Mouse (Mus musculus): ENCODE data around the gene Fmo5. TPM values are rescaled to one million over a fixed set of nuclear protein-coding genes. Genes with fewer than 3 reads are reported as not detected.

Gene Fmo5
- polyA plus RNA-seq, 1 experiment, result 20.1 TPM

GRCm38 (mm10) chr3:97686372-97687117, 57.9 kb downstream of the Fmo5 start:
- Histone ChIP-seq H3K27ac (ENCODE audit: control insufficient read depth, insufficient read depth, low read depth, low read length, poor library complexity) (no peak overlapping the region), H3K4me3 (replicated peaks; ENCODE audit: control insufficient read depth, low read depth, low read length) (no peak overlapping the region), H3K4me1 (ENCODE audit: control insufficient read depth, insufficient read depth, low read length) (no peaks in the 10 kb centered on the region)
- 68% methylated on average over 4 of the region's 4 CpGs for WGBS
- TF ChIP-seq CTCF (IDR thresholded peaks at IDR 0.05; ENCODE audit: control insufficient read depth, insufficient read depth, low read length) (no peak), POLR2A (IDR thresholded peaks at IDR 0.05; ENCODE audit: borderline replicate concordance, control insufficient read depth, low read depth, low read length) (no peak)

DNA sequence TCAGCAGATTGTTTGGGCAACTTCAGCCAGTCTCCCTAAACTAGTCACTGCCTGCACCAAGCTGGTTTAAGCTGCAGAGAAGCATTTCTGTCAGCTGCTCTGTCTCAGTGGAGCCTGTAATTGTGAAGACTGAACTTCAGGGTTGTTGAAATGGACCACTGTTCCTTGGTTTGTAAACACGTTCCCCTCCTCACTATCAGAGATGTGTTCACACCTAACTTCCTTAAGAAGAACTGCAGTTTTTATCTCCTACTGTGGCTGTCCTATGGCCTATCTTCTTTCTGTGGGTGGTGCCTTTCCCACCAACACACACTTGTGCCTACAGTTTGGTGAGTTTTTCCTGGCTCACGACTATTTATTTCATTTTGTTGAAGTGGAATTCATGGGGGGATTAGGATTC, 60.7 kb downstream of the Fmo5 start:
- Histone ChIP-seq H3K4me3 (replicated peaks; ENCODE audit: control insufficient read depth, low read depth, low read length) (no peak overlapping the region), H3K27ac (ENCODE audit: control insufficient read depth, insufficient read depth, low read depth, low read length, poor library complexity) (no peak overlapping the region), H3K4me1 (ENCODE audit: control insufficient read depth, insufficient read depth, low read length) (no peaks in the 10 kb centered on the region)
- WGBS, result 36% methylated on average over 2 of the region's 2 CpGs
- TF ChIP-seq POLR2A (IDR thresholded peaks at IDR 0.05; ENCODE audit: borderline replicate concordance, control insufficient read depth, low read depth, low read length) (no peak), CTCF (IDR thresholded peaks at IDR 0.05; ENCODE audit: control insufficient read depth, insufficient read depth, low read length) (no peak)

DNA sequence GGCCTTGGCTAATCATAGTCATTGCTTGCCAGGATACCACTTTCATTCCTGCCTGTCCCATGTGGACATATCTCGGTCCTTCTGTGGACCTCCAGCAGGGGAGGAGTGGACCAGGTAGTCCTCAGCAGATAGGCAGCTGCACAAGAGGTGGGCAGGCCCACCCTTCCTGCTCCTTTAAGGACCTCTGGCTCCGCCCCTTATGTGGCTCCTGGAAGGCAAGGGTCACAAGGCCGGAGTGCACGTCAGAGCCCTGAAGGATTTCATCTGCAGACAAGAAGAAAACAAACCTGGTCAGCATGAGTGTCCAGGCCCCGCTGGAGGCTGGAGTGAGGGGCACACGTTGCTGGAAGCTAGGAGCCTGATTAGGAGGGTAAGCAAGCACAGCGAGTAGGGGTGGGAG, 62.0 kb downstream of the Fmo5 start:
- 76% methylated on average over 7 of the region's 7 CpGs for whole genome bisulfite sequencing
- Histone ChIP-seq H3K4me1 (ENCODE audit: control insufficient read depth, insufficient read depth, low read length) (no peaks in the 10 kb centered on the region), H3K27ac (ENCODE audit: control insufficient read depth, insufficient read depth, low read depth, low read length, poor library complexity) (no peak overlapping the region), H3K4me3 (replicated peaks; ENCODE audit: control insufficient read depth, low read depth, low read length) (no peak overlapping the region)
- TF ChIP-seq POLR2A (IDR thresholded peaks at IDR 0.05; ENCODE audit: borderline replicate concordance, control insufficient read depth, low read depth, low read length) (no peak), CTCF (IDR thresholded peaks at IDR 0.05; ENCODE audit: control insufficient read depth, insufficient read depth, low read length) (no peak)

DNA sequence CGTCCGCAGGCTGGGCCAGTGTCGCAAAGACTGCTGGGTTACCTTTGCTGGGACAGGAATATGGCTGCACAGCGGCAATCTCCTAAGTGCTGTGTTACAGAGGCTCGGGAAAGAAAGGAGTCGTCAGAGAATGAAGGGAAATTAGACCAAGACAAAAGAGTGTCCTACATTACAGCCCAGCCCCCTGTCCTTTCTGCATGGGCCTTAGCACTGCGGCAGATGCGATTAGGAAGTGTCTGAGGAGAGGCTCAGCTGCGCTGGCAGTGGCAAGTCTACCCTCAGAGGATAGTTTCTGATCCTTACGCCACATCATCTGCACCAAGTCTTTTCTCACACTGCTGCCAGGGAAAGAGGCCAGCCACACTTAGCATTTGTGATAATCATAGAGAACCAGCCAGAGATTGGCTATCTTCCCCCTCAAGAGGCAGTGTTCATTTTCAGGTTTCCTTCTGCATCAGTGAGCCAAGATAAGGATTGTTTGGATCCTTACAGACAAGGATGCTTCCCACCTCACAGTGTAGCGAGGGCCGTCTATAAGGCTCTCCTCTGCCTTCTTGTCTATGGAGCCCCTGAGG, 62.9 kb downstream of the Fmo5 start:
- TF ChIP-seq CTCF (IDR thresholded peaks at IDR 0.05; ENCODE audit: control insufficient read depth, insufficient read depth, low read length) (no peak), POLR2A (IDR thresholded peaks at IDR 0.05; ENCODE audit: borderline replicate concordance, control insufficient read depth, low read depth, low read length) (no peak)
- Histone ChIP-seq H3K27ac (ENCODE audit: control insufficient read depth, insufficient read depth, low read depth, low read length, poor library complexity) (no peak overlapping the region), H3K4me1 (ENCODE audit: control insufficient read depth, insufficient read depth, low read length) (no peaks in the 10 kb centered on the region), H3K4me3 (replicated peaks; ENCODE audit: control insufficient read depth, low read depth, low read length) (no peak overlapping the region)
- 82% methylated on average over 12 of the region's 12 CpGs for WGBS

GRCm38 (mm10) chr3:97693806-97694205, 65.2 kb downstream of the Fmo5 start:
- Histone ChIP-seq H3K4me1 (ENCODE audit: control insufficient read depth, insufficient read depth, low read length) (no peaks in the 10 kb centered on the region), H3K4me3 (replicated peaks; ENCODE audit: control insufficient read depth, low read depth, low read length) (no peak overlapping the region), H3K27ac (ENCODE audit: control insufficient read depth, insufficient read depth, low read depth, low read length, poor library complexity) (no peak overlapping the region)
- TF ChIP-seq CTCF (IDR thresholded peaks at IDR 0.05; ENCODE audit: control insufficient read depth, insufficient read depth, low read length) (no peak), POLR2A (IDR thresholded peaks at IDR 0.05; ENCODE audit: borderline replicate concordance, control insufficient read depth, low read depth, low read length) (no peak)
- WGBS, result 73% methylated on average over 6 of the region's 6 CpGs

- no peaks in the 10 kb centered on the region for H3K4me1 ChIP-seq (ENCODE audit: control insufficient read depth, insufficient read depth, low read length)
- WGBS, result 72% methylated on average over 9 of the region's 9 CpGs
- no peak overlapping the region for H3K4me3 ChIP-seq (replicated peaks; ENCODE audit: control insufficient read depth, low read depth, low read length)
- TF ChIP-seq POLR2A (IDR thresholded peaks at IDR 0.05; ENCODE audit: borderline replicate concordance, control insufficient read depth, low read depth, low read length) (no peak), CTCF (IDR thresholded peaks at IDR 0.05; ENCODE audit: control insufficient read depth, insufficient read depth, low read length) (no peak)
- H3K27ac ChIP-seq (ENCODE audit: control insufficient read depth, insufficient read depth, low read depth, low read length, poor library complexity), result no peak overlapping the region
Measured at GRCm38 (mm10) chr3:97696866-97697265, 68.3 kb downstream of the Fmo5 start.

DNA sequence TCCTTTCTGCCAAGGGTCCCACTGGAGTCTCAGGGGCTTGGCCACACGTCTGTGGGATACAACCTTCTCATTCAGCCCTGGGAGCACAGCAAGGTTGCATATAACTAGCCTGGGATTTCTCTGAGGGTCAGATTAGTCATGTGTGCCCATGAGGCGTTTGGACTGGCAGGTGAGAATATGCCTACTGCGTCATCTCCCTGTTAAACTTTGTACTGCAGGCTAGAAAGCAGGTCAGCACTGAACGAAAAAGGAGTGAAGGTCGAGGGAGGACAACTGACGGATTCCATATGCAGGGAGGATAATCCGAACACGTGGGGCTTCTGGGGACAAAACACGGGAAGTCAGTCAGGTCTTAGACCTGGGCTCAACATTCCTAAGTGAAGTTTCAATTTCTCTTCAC, 68.7 kb downstream of the Fmo5 start:
- Histone ChIP-seq H3K27ac (ENCODE audit: control insufficient read depth, insufficient read depth, low read depth, low read length, poor library complexity) (no peak overlapping the region), H3K4me3 (replicated peaks; ENCODE audit: control insufficient read depth, low read depth, low read length) (no peak overlapping the region), H3K4me1 (ENCODE audit: control insufficient read depth, insufficient read depth, low read length) (no peaks in the 10 kb centered on the region)
- 73% methylated on average over 9 of the region's 9 CpGs for WGBS
- TF ChIP-seq CTCF (IDR thresholded peaks at IDR 0.05; ENCODE audit: control insufficient read depth, insufficient read depth, low read length) (no peak), POLR2A (IDR thresholded peaks at IDR 0.05; ENCODE audit: borderline replicate concordance, control insufficient read depth, low read depth, low read length) (no peak)

- 64% methylated on average over 3 of the region's 3 CpGs for WGBS
- Histone ChIP-seq H3K4me1 (ENCODE audit: control insufficient read depth, insufficient read depth, low read length) (no peaks in the 10 kb centered on the region), H3K27ac (ENCODE audit: control insufficient read depth, insufficient read depth, low read depth, low read length, poor library complexity) (no peak overlapping the region), H3K4me3 (replicated peaks; ENCODE audit: control insufficient read depth, low read depth, low read length) (no peak overlapping the region)
- TF ChIP-seq POLR2A (IDR thresholded peaks at IDR 0.05; ENCODE audit: borderline replicate concordance, control insufficient read depth, low read depth, low read length), result no peak
- TF ChIP-seq CTCF (IDR thresholded peaks at IDR 0.05; ENCODE audit: control insufficient read depth, insufficient read depth, low read length), result no peak
Measured at GRCm38 (mm10) chr3:97699061-97699460, 70.5 kb downstream of the Fmo5 start.

Measured in bone marrow, adult 2 months (tissue).